Mouse (Mus musculus): ENCODE results near the gene Ppp3ca. TPM values are rescaled to one million over a fixed set of nuclear protein-coding genes. Genes with fewer than 3 reads are reported as not detected.

The Ppp3ca gene
- total RNA-seq, 2 experiments from 2014 or later = 47.8 to 48.3 TPM

DNA sequence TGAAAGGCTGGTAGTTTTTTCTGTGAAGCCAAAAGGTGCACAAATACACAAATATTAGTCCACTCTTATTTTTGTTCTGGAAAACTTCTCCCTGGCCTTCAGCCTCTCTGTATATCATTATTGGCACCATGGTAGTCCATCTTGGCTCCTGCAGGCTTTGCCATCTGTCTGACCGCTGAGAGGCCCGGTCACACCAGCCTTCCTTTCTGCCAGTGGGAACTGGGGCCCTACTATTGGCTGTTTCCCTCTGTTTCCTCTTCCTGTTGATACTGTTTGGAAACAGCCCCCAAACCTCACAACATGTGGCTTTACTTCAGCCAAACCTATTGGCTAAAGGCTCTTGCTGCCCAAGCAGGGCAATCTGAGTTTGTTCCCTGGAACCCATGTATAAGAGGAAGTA is 123.5 kb downstream of the Ppp3ca start:
- DNase-seq = no peak
- intact Hi-C loops (cut with DNase I) = no loop called here

DNA sequence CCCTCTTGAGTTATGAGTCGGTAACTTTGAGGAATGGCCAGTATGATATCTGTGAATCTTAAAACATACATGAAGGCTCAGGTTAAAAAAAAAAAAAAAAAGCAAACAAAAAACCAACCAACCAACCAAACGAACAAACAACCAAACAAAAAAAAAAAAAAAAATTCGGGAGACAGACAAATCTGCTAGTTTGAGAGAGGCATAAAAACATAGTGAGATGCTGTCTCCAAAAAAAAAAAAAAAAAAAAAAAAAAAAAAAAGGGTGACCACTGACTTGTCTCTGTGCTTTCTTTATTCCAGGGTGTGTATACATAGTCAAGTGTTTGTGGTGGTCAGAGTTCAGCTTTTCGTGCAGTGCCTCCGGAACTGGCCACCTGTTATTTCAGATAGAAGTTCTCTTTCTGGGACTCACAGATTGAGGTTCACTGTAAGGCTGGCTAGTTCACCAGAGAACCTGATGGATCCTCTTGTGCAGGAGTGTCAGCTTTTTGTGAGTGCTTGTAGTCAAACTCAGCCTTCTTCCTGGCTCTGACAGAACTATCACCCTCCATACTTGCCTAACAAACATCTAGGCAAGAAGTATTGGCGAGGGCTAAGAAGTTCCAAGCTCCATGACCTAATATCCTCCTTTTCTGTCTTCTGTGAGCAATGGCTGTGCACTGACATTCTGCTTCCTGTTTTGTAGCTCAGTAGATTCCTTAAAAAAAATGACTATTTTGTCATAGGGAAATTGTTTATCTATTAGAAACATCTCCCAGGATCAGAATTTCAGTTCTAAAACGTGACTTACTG is 124.7 kb downstream of the Ppp3ca start:
- no peak for DNase-seq
- intact Hi-C loops (cut with DNase I) = loop anchor here (5.0 kb wide), 1 partner anchor 98 kb away; no protein-coding TSS in a partner anchor

DNA sequence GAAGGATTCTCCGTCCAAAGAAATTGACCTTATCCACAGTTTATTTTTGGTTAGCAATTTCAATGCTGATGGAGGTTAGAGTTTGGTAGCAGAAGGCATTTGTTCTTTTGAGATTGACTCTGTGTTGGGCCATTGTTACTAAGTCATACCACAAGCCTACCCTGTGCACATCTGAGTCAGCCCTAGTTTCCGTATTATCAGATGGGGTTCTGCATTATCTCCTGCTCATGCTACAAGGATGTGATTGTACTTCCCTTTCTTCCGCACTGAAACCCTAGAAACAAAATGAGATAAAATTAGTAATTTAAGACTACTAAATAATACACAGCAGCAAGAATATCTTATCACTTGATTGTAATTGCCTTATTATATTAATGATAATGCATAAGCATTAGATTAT is 129.0 kb downstream of the Ppp3ca start:
- DNase-seq = no peak
- intact Hi-C loops (cut with DNase I) = loop anchor here (5.0 kb wide), 1 partner anchor 93 kb away; no protein-coding TSS in a partner anchor

DNA sequence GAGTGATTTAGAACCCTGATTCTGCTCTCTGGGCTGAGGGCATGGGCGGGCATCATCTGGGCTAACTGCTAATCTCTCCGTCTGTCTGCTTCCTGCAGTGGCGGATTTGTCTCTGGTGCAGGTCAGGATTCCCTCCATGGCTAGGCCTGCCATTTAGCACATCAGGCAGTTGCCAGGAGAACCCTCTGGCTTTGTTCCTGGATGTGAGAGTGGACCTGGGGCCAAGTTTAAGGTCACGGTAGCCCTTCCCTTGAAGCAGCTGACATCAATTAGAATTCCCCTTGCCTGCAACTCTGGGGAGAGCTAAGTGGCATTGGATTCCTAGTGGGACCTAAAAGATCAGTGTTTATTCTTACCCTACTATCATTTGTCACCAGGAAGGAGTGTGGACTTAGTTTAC is 132.7 kb downstream of the Ppp3ca start:
- intact Hi-C loops (cut with DNase I) = no loop called here
- DNase-seq = peak; percentile 57 to 60

DNA sequence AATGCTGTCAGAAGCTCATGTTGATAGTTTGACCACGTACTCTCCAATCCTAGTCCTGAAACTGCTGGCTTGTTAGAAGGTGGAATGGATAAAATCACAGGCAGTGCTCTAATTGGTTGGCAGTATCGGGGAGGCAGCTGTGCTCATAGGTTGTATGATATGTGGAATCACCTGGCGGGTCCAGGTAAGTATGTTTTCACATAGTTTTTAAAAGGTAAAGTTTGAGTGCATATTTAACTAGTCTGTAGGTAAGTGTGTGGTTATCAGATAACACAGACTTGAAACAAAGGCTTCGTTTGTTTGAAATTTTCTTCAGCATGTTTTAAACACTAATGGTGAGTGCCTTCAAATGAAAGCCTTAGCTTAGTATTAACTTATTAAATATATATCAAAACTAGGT is 136.0 kb downstream of the Ppp3ca start:
- DNase-seq = no peak
- intact Hi-C loops (cut with DNase I) = no loop called here

DNA sequence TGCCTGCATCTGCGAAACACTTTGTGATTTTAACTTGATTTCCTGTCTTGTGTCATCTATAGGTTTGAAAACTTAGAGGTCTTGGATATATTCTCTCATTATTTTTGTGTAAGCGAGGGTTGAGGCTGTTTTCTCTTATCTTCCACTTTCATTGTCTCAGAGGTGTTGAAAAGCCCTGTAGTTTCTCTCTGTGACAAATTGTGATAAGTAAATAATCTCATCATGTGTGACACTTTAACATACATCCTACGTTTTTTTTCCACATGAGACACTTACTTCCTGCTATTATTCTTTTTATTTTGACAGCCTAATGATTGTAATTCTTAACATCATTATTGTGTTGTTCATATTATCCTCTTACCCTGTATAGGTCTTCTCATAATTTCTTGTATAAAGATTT is 140.3 kb downstream of the Ppp3ca start:
- DNase-seq = no peak
- intact Hi-C loops (cut with DNase I) = loop anchor here (5.0 kb wide), 1 partner anchor 138 kb away; the partner anchor contains the start of gene Ppp3ca

DNA sequence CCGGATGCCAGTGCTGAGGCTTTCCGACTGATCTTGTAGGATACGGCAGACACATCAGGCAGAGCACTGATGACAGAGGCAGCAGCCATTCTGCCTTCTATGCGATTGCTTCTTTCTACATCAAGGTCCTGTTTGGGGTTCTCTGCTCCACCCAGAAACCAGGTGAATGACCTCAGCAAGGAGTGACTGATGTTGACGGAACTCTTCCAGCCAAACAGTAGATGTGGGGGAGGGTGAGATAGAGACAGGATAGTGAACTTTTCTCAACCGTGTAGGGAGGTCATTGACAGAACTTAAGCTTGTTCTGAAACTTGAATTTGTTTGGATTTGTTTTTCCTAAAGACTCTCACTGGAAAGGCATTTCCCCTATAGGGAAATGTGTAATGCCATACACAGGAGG is 142.2 kb downstream of the Ppp3ca start:
- intact Hi-C loops (cut with DNase I) = loop anchor here (5.0 kb wide), 1 partner anchor 140 kb away; the partner anchor contains the start of gene Ppp3ca
- no peak for DNase-seq

DNA sequence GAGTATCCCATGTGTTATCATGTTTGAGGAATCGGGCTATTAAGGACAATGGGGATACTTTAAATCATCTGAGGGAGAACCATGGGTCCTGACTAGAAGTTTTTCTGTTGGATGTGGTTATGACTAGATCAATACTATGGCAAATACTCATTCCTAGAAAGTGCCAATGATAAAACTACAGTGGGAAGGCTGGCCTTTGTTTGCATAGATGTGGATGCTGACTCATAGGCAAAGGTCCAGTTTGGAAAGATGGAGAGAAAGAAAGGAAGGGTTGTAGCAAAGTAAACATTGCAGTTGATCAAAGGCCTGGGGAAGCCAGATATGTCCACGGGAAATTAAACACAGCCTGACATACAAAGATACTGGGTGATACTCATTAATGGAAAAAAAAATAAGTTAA is 142.9 kb downstream of the Ppp3ca start:
- DNase-seq = no peak
- intact Hi-C loops (cut with DNase I) = loop anchor here (5.0 kb wide), 1 partner anchor 140 kb away; the partner anchor contains the start of gene Ppp3ca

DNA sequence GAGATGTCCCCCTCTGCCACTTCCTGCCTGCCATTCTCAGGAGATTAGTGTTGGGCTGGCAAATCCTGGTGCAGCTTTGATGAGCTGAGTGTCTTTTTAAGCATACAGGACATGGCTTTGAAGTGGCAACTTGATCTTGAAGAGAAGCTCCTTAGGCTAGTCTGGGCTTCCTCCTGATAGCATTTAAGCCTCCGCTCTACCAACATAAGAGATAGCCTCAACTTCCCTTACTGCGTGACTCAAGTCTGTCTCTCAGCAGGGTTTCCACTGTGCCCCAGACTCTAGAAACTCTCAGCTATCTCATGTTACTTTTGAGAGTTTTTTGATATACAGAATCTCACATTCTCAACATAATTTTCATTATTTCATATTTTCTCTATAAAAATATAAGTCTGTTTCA is 144.0 kb downstream of the Ppp3ca start:
- no peak for DNase-seq
- intact Hi-C loops (cut with DNase I) = loop anchor here (5.0 kb wide), 1 partner anchor 142 kb away; the partner anchor contains the start of gene Ppp3ca

DNA sequence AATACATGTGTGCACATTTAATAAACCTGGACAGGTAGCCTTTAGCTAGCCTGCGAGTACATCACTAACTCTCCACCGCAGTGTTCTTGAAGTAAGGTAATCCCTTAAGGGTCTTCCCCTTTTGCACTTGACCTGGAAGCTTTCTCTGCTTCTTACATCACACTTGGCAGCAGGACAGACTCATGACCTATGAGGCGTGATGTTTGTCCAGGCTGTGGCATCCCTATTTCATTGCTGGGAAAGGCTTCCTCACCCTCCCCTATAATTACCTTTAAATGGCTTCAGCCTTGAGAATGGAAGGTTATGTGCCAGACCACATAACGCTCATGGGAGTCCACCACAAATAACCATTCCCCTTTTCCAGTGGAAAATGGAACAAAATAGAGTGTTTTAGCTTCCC is 145.0 kb downstream of the Ppp3ca start:
- DNase-seq = no peak
- intact Hi-C loops (cut with DNase I) = loop anchor here (5.0 kb wide), 1 partner anchor 143 kb away; the partner anchor contains the start of gene Ppp3ca

DNA sequence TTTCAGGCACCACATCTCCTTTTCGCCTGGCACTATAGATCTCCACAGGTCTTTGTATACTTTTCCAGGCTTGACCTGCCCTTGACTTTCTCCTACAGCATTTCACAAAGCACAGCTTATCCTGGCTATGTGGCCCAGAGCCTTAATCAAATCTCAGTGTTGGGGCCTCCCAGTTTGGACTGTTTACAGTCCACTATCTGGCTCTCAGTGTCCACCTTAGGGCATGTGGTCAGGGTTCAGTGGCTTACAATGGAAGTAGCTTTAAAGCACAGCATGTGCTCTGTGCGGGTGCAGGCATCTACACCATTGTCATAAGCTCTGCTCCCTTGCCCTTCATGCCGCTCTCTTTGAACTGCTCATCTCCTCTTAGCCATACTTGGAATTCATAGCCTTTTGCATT is 146.4 kb downstream of the Ppp3ca start:
- no peak for DNase-seq
- intact Hi-C loops (cut with DNase I) = no loop called here

DNA sequence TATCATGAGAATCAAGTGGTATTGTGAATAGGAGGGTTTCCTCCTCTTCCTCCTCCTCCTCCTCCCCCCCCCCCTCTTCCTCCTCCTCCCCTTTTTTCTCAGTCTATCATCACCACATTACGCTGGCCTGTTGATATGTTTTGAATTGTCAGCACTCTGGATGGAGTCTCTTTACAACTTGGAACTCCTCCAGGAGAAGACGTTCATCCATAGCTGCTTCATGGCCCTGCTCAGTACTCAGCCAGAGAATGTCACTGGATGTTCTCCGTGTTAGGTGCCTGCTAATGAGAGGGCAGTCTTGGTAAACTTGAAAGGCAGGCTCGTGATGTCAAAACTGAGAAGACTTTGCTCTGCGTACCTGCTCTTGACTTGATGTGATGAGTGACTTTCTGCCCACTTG is 149.1 kb downstream of the Ppp3ca start:
- DNase-seq = no peak
- intact Hi-C loops (cut with DNase I) = no loop called here

DNA sequence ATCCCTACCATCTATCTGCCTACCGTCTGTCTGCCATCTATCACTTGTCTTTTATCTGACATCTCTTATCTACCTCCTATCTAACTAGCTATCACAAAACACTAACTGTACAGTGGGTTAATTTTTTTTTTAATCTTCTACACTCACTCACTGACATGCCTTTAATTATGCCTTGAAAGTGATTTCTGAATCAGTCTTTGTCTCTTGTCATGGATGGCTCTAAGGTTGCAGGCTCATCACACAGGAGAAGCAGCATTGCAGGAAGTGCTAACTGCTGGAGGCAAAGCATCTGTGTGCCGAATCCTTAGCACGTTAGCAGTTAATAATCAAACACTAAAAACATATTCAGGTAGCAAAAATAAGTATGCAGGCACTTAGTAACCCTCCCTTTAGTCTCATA is 151.1 kb downstream of the Ppp3ca start:
- intact Hi-C loops (cut with DNase I) = no loop called here
- no peak for DNase-seq

DNA sequence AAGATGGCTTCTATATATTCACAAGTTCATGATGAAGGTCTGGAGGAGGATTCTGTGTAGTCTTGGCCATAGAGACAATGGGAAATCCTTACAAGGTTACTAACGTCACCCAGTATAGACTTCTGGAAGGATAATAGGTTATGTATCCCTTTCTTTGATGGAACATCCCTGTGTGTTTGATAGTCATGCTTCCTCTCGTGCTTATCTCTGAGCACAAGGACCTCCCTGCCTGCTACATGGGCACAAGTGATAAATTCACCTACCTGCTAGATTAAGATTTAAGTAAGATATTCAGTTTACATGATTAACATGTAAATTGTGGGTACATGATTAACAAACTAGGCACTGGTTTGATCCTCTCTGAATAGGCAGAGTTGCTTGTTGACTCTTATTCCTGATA is 152.1 kb downstream of the Ppp3ca start:
- intact Hi-C loops (cut with DNase I) = no loop called here
- no peak for DNase-seq

DNA sequence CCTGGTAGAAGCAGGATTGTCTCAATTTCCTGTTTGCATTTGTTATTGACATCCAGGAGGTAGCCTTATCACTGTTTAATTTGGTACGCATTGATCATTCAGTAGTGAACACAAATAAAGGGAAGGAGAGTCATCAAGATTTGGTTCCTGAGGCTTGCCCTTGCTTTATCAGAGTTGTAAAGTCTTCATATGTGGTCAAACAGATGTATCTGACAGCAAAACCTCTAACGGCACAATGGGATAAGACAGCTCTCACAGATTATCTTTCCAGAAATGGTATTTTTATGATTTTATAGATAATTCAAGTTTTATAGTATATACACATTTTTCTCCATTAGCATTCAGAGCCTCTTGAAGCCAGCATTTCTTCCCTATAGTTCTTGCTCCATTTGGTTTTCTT is 152.5 kb downstream of the Ppp3ca start:
- intact Hi-C loops (cut with DNase I) = no loop called here

DNA sequence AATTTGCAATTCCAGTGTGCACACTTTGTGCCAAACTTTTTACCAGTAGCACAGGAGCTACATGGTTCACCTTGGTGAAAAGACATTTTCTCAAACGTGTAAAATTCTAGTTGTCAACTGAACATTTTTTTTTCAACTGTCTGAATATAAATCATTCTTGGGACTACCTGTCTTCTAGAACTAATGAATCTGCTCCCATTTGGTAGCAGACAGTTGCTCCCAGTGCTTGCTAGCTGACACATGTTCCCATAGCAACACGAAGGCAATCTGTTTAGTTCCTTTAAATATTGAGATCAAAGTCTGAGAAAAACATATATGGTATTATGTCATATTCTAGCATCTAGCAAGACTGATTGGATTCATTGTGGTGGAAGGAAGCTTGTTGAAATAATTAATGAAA is 158.5 kb downstream of the Ppp3ca start:
- intact Hi-C loops (cut with DNase I) = no loop called here
- no peak for DNase-seq

More for the DNA sequence above, 152.5 kb downstream of the Ppp3ca start:
- DNase-seq = no peak

DNA sequence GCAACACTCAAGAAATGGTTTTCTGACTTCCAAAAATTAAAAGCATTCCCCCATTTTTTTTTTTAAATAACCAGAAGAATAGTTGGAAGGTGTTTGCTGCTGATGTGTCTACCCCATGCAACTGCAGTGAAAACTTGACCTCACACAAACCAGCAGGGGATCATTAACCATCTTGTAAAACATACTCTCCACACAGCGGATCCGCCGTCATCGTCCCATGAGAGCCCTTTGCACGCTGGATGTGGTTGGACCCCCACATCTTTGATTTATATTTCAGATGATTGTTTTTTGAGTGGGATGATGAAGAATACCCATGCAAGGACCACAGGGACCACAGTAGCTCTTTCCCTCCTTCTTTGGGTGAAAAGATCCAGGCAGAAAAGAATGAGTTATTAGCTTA is 159.2 kb downstream of the Ppp3ca start:
- DNase-seq = no peak
- intact Hi-C loops (cut with DNase I) = no loop called here

DNA sequence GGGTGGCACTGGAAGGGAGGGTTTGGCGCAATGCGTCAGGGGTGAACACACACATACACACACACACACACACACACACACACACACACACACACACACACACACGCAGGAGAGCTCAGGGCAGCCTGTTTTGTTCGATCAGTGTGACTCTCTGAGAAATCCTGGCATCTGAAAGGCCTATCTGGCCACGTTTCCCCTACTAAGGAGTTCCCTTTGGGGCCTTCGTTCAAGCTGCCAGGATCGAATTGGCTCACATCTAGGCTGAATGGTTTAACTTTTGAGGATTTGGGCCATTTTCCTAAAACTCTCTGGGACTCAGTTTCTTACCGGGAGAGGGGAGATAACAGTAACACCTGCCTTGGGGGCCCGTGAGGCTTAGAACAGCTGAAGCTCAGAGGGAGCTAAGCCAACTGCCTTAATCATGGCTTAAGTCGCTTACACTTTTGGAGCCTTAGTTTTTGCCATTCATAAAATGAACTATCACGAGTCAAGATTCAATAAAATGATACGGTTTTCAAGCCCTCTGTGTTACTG is 160.8 kb downstream of the Ppp3ca start:
- no peak for DNase-seq
- intact Hi-C loops (cut with DNase I) = loop anchor here (5.0 kb wide), 1 partner anchor 403 kb away; no protein-coding TSS in a partner anchor

DNA sequence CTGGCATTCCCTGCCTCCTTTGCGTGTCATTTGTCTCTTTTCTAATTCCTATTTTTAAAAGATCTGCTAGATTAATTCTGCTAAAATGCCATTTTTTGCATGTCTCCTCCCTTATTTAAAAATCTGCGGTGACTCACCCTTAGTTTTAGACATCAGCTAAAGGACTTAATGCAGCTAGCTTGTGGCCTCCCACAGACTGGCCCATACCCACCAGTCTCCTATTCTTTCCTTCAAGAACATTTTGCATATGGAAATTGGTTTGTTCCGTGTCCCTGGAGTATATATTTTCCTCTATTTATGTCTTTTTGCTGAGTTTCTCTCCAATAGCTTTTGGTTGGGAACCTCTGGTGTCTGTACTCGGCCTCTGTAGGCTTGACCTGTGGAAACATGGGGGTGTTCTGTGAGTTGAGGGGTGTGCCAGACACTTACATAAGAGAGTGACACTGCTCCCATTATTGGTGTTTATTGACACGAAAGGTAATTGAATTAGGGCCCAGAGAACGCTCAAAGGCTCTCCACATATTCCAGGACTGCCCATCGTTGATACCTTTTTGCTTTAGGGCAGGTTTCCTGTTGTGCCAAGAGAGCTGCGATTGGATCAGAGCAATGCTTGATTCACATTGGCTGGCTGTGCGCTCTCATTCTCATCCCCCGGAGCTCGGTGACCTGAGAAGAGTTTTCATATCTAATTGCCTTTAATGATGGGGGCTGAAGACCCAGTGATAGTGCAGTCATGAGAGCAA is 163.2 kb downstream of the Ppp3ca start:
- no peak for DNase-seq
- intact Hi-C loops (cut with DNase I) = loop anchor here (5.0 kb wide), 1 partner anchor 406 kb away; no protein-coding TSS in a partner anchor

DNA sequence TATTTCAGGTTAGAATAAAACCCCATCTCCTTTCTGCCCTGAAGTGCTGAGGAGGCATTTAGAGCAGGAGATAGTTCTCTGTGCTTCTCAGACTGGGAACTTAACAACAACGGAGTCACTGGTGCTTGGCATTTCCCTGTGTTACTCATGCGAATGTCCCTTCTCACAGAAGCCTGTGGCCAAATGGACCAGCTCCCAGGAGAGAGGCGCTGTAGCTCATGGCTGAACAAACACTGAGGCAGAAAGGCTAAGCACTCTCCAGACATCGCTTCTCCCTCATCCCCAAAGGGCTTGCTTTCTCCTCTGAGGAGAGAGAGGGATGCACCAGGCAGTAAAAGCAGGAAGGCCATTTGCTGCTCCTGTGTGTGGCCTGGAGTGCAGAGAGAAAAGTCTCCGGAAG is 164.0 kb downstream of the Ppp3ca start:
- intact Hi-C loops (cut with DNase I) = loop anchor here (5.0 kb wide), 1 partner anchor 407 kb away; no protein-coding TSS in a partner anchor
- DNase-seq = peak; percentile 49 to 61

DNA sequence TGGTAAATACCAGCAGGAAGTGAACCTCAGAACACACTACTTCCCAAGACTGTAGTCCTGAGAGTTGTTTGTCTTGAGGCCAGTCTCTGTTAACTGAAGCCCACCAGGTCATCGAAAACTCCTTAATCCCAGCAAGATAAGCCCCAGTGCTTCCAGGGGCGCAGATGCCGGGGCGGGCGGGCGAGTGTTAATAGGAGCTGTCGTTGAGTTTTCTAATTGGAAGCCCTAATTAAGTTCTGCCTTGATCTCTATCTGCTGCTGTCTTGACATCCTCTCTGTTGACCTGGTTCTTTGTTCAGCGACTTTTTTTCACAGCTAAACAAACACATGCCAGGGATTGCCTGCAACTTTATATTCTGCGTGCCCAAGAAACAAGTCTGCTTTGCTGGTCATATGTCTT is 165.9 kb downstream of the Ppp3ca start:
- intact Hi-C loops (cut with DNase I) = loop anchor here (5.0 kb wide), 1 partner anchor 74 kb away; no protein-coding TSS in a partner anchor

More for the DNA sequence above, 165.9 kb downstream of the Ppp3ca start:
- DNase-seq = no peak
